Mouse (Mus musculus) gonadal fat pad, adult 2 months (tissue): Measurements from ENCODE around the gene Nrros. TPM values are rescaled to one million over a fixed set of nuclear protein-coding genes. Genes with fewer than 3 reads are reported as not detected.

Experiments used
- DNase-seq: peaks from one replicate; pipeline ENCODE4 v3.0.0-alpha.2; 2012; ENCODE audit warnings: low read depth
- polyA plus RNA-seq: library from polyadenylated mRNA; depleted of rRNA; stranded (reverse); fragments of >200 nt; gene quantifications from 2 replicates; pipeline ENCODE4 v1.2.3, GENCODE M21; 2012; rRNA removed

The Nrros gene
- 20.7 and 28.9 TPM in 2 replicates for polyA plus RNA-seq

DNA sequence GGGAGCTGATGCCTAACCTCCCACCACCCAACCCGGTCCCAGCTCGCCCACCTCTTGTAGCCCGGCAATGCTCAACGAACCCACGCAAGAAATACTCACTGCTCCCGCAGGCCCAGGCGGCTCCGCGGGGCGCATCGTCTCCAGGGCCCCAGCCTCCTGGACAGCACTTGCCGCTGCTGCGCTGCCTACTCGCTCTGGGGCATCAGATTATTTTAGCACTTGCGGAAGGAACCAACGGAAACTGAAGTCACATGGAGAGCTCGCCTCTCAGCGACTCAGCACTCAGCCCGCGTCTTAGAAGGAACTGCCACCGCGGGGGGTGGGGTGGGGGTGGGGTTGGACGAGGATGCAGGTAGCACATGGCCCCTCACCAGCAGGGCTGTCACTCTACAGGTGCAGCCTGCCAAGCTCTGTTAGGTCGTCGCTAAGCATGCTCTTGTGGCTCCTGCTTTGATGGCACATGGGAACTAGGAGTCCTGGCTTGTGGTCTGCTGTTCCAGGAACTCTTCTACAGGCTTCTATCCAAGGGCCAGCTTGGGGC lies at the start of gene Nrros:
Gene Nrros (minus strand): TSS at position 314 of the 541 bp plus-strand sequence.
- no peak for DNase-seq

DNA sequence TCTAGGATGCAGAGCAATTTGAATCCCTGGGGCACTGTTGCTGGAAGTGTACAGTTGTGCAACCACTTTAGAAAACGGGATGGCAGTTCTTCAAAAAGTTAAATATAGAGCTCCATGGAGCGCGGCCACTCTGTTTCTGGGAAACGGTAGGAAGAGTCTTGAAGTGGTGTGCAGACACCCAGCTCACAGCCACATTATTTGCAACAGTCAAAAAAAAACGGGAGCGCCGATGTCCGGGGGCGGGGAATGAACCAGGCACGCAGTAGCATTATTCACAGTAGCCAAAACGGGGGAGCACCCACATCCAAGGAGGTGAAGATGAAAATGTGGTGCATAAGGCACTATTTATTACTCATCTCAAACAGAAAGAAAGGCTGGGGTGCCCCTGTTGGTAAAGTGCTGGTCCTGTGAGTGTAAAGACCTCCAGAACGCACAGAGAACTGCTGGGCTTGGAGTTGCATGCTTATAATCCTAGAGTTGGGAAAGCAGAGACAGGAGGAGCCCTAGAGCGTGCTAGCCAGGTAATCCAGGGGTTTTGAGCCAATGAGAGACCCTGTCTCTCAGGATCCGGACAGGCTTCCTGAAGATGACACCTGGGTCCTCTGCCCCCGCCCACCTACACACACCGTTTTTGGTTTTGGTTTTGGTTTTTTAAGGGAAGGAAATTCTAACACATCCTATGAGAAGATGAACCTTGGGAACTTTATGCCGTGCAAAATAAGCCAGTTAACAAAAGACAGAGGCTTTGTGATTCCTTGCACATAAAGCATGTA lies 49.6 kb upstream of the Nrros start:
- DNase-seq = no peak

DNA sequence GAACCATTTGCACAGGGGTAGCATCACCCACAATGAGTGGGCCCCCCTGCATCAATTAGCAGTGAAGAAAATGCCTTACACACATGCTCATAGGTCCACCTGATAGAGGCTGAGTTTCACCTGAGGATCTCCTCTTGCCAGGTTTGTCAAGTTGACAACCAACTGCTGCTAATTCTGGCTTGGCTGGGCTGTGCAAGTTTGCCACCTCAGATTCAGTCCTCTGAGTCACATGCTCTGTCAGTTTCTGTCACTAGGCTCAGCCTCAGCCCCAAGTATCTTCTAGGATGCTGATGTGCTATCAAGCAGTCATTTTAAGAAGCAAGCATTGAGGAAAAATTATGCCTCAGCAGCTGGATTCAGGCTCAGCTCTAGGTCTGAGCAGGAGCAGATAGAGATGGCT lies 48.8 kb upstream of the Nrros start:
- no peak for DNase-seq

DNA sequence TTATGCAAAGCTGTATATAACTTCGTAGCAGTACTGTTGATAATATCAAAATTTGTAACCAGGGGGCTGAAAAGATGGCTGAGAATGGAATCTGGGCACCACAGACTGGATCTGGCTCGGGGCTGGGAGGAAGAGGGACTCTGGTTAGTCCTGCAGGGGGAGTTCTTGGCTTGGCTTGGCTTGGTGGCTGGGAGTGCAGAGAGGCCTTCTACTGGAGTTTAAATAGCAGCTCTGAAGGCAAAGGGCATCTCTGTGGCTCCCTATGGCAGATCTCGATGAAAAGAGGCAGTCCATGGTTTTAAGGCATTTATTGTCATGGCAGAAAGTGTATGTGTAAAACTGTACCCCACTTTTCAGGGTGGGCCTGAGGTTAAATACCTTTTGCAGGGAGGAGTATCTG lies 39.5 kb upstream of the Nrros start:
- DNase-seq = no peak

DNA sequence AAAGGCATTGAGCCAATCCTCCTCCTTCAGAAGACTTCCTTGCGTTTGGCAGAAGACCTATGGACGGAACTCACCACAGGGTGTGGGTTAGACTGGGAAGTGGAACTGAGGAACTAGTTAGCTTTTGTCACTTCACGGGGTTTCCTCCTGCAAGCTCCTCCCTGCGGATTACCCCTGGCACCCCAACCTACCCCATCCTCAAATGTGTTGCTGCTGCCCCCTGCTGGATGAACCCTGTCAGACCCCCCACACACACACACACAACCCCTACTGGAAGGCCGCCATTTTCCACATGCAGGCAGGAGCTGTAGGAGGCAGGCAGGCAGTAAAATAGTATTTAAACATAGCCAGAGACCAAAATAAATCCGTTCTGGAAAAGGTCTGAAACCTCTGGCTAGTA lies 37.3 kb upstream of the Nrros start:
- DNase-seq = no peak

DNA sequence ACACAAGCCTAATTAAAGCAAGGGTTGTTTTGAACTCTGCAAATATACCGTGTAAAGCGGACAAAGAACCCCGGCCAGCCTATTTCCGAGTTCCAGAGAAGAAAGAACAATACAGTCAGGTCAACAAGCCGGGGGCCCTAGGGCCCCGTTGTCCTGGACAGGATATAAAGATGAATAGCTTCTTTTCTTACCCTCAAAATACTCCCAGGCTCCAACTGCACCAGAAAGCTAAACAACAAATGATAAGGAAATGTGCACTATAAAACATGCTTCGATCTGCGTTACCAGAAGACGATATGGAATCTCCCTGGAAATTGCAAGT lies 35.6 kb upstream of the Nrros start:
- DNase-seq = no peak

DNA sequence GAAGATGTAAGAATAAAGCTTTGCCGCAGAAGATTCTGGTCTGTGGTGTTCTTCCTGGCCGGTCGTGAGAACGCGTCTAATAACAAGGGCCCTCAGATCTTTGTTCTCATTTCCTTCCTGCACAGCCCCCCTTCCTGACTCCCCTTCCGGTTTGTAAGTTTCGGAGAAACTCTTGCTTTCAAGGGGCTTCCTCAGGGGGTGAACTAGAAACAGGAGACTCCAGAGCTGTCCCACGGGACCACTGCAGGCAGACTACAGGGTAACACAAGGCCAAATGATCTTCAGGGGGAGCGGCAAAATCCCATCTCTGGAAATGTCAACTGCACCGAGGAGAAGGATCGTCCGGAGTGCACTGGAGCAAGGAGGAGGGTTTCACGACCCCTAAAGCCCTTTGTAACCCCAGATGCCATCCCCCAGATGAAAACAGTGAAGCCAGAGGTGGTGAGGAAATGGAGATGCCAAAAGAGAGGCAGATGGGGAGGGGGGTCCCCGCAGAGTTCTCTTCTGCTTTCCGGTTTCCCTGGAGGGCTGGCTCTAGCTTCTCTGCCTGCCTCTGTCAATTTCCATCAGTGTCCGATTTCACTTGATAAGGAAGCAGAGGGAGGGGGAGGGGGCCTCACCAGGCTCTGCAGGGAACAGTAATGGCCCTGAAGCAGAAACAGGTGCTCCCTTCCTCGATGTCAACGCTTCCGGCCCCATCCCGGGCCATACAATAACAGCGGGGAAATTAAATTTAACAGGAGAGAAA lies 35.0 kb upstream of the Nrros start:
- no peak for DNase-seq

DNA sequence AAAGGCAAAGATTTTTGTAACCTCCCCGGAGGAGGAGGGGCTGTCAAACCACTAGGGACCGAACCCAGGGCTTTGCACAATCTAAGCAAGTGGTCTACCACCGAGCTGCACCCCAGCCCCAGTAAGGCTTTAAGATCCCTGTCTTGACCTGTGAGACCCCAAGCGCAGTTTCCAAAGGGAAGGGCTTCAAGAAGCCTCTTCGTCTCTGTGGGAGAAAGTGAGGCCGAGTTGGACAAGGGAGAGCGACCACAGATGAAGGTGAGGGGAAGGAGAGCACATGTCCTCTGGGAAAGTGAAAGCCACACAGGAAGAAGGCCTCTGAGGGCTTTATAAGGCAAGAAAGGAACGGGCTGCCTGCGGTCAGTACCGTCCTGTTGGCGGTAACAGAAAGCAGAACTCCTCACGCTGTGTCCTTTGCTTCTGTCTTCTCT lies 24.6 kb upstream of the Nrros start:
- no peak for DNase-seq

DNA sequence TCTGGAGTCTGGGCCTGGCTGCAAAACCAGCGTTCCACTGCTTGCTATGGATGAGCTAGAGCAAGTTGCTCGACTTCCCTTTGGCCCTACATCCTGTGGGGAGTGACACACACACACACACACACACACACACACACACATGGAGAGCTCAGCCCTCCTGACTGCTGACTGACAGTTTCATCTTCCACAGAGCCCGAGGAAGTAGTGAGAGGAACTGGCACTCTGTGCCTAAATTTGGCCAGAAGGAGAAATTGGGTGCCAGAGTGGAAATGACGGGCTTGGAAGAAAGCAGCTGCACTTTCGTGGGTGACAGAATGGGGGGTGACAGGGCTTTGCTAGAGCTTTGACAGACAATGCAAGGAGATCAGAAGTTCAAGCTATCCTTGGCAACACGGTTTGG lies 23.7 kb upstream of the Nrros start:
- DNase-seq = no peak

DNA sequence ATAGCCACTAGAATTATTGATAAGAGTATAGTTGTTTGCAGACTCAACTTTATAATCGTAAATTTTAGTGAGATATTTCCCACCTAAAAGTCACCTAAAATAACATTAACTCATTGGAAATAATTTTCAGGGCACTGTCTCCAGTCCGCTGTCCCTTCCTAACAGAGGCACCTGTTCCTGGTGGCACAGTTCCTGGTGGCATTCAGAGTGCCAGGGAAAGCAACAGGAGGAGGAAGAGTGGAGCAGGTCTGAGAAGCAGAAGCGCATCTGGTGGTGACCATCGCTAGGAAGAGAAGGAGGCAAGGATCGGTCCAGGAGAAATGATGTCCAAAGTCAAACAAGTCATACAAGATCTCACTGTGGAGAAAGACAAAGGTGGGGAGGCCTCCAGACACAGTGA lies 20.7 kb upstream of the Nrros start:
- no peak for DNase-seq

DNA sequence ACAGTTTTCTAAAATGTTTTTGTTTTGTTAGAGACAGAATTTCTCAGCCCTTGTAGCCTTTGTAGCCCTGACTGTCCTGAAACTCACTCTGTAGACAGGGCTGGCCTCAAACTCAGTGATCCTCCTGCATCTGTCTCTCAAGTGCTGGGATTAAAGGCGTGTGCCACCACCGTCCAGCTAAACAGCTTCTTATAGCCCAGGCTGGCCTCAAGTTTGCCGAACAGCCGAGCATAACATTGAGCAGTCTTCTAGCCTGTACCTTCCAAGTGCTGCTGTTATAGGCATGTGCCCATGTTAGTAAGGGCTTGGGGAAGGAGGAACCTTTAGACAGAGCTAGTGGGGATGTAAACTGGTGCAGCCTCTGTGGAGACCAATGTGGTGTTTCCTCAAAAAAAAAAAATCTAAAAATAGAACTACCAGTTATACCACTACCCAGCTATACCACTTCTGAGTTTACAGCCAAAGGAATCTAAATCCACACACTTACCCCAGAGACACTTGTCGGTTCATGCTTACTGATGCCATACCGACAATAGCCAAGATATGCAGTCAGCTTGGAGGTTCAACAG lies 14.0 kb upstream of the Nrros start, which contains the start of gene Bex6:
Gene Bex6 (plus strand): TSS at position 491 of the 569 bp plus-strand sequence.
- DNase-seq = no peak

DNA sequence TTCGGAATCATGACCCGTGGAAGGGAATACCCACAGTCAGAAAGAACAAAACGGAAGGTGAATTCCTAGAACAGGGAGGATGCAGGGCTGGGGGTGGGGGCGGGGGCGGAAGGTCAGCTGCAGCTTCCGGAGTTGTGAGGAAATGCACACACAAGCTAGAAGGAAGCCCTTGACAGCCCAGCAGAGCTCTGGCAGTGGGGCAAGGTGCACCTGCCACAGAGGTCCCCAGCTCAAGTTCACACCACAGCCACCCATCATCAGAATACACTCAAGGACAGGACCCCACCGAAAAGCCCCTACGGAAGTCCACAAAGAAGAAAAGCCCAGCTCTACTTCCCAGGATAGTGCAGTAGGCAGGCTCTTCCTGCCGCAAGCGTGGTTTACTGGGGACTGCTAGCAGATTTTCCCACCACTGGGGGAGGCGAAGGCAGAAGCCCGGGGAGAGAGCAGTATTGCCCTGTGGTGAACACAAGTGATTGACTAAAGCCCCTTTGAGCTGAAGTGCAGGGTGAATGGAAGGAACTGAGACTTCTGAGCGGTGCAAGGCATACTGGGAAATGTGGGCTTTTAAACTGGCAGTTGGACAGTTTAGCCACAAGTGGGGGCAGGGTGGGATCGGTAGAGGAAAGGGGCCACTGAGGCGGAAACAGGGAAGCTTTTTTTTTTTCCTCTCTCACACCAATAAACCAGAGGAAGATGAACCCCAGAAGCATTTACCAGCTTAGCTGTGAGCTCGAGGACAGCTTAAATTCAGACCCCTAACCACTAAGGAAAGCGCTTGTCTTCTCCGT lies 11.7 kb upstream of the Nrros start:
- DNase-seq = no peak

DNA sequence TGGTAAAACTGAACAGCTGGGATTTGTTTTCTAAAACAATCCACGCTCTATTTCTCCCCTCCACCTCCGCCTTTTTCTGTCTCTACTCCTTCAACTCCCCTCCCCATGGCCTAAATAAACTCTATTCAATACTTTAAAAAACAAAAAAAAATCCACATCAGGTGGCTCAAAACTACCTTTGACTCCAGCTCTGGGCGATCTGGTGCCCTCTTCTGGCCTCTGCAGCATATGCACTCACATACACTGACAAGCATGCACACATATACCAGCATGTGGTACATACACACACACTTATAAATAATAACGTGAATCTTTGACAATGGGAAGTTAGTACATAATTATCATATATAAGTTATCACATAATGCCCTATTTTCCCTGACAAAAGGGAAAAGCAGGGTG lies 9.6 kb upstream of the Nrros start:
- DNase-seq = no peak

DNA sequence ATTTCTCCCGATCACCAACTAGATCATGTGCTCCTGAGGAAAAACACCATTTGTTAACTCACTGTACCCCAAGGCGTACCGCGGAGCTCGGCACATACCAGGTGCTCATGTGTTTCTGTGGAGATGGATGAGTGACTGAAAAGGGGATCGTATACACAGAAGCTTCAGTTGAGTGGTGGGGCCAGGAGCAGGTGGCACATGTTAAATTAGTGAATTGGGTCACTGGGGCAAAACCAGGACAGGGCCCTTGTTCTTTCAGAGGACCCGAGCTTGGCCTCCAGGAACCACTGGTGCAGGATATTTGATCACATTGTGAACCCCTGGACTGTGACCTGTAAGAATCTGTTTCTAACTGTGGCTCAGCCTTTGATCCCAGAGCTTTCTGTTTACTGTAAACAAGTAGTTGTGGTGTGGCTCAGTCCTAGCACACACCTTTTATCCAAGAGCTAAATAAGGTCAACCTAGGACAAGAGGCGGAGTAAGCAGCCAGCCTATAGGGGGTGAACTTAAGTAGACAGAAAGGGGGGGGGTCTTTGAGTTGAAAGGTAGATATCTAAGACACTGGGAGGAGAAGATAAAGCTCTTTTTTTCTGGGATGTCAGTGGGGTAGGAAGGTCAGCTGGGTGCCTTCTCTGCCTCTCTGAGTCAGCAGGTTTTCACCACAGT lies 9.1 kb upstream of the Nrros start:
- DNase-seq = no peak

DNA sequence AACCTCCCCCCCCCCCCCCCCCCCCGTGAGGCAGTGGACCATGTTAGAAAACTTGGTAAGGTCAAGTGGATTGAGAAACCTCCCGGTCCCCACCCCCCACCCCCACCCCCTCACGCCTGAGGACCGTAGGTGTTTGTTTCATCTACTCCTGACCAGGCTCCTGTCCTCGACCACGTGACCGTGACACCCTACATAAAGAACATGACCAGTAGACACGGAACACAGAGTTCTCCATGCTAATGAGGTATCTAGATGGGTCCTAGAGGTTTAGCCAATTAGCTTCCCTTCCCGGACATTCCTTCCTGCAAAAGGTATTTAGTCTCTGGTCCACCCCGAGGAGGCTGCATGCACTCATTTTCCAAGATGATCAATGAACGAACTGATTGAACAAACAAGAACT lies 8.0 kb upstream of the Nrros start:
- DNase-seq = no peak

DNA sequence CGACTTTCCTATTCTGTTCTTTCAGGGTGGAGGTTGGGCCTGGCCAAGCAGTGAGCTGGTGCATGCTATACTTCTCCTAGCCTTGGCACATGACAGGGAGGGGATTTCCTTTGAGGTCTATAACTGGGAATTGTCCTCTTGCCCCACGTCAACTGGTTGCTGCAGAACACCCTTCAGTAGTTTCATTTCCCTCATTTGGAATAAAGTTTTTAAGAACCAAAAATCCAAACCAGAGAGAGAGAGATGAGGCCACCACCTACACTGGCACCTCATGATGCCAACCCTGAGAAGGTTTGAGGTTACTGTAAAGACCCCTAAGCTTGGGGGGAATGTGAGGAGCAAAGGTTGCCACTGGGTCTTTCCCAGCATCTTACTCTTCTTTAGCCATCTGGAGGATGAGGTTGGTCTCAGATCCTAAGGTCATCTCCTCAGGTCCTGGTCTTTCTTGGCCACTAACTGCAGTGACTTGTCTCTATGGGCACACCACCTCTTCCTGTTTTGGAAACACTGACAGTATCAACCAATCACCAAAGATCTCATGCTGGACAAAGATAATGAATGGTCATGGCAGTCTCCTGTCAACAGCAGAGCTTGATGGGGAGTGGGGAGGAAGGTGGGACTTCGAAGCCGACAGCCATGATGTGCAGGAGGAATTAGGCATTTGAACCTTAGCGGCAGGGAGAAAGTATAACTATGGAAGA lies 5.8 kb upstream of the Nrros start:
- no peak for DNase-seq

DNA sequence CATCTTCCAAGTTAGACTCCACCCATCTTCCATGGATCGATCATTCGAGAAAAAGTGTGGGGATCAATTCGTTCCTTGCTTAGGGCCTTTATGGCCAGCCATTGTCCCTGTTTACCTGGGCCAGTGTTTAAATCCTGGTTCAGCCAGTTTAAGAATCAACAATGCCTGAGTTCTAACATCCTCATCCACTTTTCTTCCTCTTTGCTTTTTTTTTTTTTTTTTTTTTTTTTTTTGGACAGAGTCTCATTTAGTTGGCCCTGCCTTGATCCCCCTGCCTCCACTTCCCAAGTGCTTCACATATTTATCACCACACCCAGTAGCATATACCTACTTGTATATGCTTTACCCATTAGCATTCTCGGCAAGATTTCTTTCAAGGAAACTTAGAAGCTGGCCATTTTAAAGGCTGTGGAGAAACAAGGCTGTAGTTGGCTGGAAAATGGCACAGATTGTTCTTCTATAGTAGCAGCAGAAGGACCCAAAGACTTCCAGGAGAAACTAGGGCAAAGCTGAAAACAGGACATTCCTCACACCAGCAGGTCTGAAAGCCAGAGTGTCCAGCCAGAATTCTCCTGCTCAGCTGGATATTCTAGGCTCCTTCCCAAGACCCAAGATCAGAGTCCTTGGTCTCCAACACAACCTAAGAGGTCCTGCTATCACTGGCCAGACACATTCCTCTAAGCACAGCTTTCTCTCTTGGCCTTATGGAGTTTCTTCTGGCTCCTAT lies 2.6 kb upstream of the Nrros start:
- DNase-seq = no peak

DNA sequence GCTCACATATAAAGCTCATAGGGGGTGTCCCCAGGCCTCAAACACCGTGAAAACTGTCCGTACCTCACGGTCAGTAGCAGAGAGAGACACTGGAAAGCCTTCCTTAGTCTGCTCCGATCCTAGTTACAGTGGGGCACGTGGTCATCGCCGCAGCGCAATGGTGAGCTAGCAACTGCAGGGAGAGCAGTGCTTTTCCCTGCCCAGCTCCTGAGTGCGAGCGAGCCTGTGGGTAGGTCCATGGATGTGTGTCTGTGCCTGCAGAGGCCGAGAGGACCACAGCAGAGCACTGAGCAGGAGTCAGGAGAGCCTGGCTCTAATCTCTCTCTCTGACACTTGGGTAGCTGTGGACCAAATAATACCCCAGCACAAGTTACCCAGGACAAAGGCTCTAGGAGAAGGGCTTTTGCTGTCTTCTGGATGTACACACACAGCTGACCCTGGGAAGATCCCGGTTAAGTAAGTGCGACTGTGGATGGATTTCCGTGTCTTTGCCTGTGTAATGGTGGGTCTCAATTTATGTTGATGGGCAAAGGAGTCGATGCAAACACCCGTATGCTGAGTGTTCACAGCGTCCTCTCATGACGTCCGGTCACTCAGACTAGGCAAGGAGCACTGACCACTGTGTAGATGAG lies 882 bp downstream of the Nrros start:
- DNase-seq = no peak

DNA sequence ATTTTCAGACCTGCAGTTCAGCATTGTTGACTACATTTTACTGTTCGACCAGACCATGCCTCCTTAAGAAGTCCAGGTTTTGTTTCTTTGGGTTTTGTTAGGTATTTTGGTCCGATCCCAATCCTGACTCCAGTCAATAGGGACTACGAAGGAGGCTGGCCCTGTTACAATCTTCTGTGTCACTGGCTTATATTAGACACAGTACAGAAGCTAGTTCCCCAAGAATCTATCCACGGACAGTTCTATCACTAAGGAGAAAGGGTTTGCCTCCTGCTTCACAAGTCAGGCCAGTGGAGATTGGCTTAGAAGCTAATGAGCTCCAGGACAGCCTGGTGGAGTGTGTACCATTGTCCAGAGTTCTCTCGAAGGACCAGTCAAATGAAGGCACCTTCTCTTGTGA lies 1.5 kb downstream of the Nrros start:
- no peak for DNase-seq

DNA sequence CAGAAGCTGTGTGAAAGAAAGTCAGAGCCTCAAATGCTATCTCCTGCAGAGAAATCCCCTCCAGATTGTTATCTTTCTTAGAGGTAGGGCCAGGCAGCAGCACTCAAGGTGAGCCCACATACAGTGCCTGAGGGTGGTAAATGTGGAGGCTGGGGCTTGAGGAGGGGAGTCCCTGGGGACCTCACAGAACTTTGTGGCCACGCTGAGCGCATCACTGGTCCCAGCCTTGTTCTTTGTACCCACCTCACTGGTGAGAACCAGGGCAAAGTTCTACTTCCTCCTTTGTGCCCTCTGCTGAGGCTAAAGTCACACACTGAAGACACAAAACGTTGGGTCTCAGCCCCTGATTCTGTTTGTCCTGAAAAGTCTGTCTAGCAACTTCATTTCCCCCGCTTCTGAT lies 2.0 kb downstream of the Nrros start:
- DNase-seq = no peak
